Mouse (Mus musculus) liver, embryonic 14.5 days (tissue): ENCODE results near the gene 1700042G07Rik. TPM values are rescaled to one million over a fixed set of nuclear protein-coding genes. Genes with fewer than 3 reads are reported as not detected.
"Not testable (repeated sequence)": the region's sequence is repeated elsewhere in the genome, so short reads cannot be mapped to it uniquely, and the experiment has no call there.

Experiments used
- ATAC-seq: fragments of 200-750 bp; cut with Nextera tagmentation; 2 replicates; pipeline ENCODE4 v1.8.0; 2017; ENCODE audit warnings: moderate number of reproducible peaks, mild to moderate bottlenecking, moderate library complexity; ENCODE audit not compliant: insufficient read depth
- DNase-seq, 3 experiments: peaks; one replicate each; pipeline ENCODE4 v3.0.0-alpha.2; 2012 to 2013; ENCODE audit warnings: low read depth in 3 of 3, low spot score in 3 of 3
- H3K27ac ChIP-seq: fragments of 300-500 bp; sonication (generic); 2 replicates; pipeline ENCODE4 v1.5.1; 2014; ENCODE audit warnings: moderate library complexity, mild to moderate bottlenecking, control low read depth, inconsistent platforms
- H3K27me3 ChIP-seq: fragments of 300-500 bp; sonication (generic); 2 replicates; pipeline ENCODE4 v1.6.1; 2014; ENCODE audit warnings: mild to moderate bottlenecking, low read length, moderate library complexity; ENCODE audit not compliant: control insufficient read depth, insufficient read depth
- H3K36me3 ChIP-seq: fragments of 300-500 bp; sonication (generic); replicated peaks from 2 replicates; pipeline ENCODE4 v1.6.1; 2014; ENCODE audit warnings: low read depth; ENCODE audit not compliant: control insufficient read depth, insufficient read depth
- H3K4me1 ChIP-seq, 2 experiments: fragments of 200-500 bp in 1 of 2; fragments of 300-500 bp in 1 of 2; sonication (generic) in 1 of 2; replicated peaks; 2 replicates each; pipeline ENCODE4 v1.6.1; 2012 to 2014; ENCODE audit warnings: antibody characterized with exemption in 1 of 2, inconsistent platforms in 1 of 2, low read length in 1 of 2; ENCODE audit not compliant: control insufficient read depth in 2 of 2, insufficient read depth in 2 of 2
- H3K4me2 ChIP-seq: fragments of 300-500 bp; sonication (generic); 2 replicates; pipeline ENCODE4 v1.6.1; 2014; ENCODE audit warnings: low read depth, mild to moderate bottlenecking, control low read depth, moderate library complexity
- H3K4me3 ChIP-seq, 2 experiments: fragments of 200-500 bp in 1 of 2; fragments of 300-500 bp in 1 of 2; sonication (generic) in 1 of 2; 2 replicates each; pipeline ENCODE4 v1.5.1; 2012 to 2014; ENCODE audit warnings: low read depth in 2 of 2, low read length in 2 of 2, mild to moderate bottlenecking in 2 of 2, control low read depth in 1 of 2, inconsistent platforms in 1 of 2, moderate library complexity in 1 of 2; ENCODE audit not compliant: insufficient read depth in 1 of 2
- H3K9ac ChIP-seq: fragments of 300-500 bp; sonication (generic); replicated peaks from 2 replicates; pipeline ENCODE4 v1.6.1; 2014; ENCODE audit warnings: mild to moderate bottlenecking, control low read depth, moderate library complexity
- H3K9me3 ChIP-seq: fragments of 300-500 bp; sonication (generic); 2 replicates; pipeline ENCODE4 v1.6.1; 2016; ENCODE audit warnings: low read length, mixed read lengths; ENCODE audit not compliant: control insufficient read depth
- CTCF ChIP-seq: IDR thresholded peaks from 2 replicates; pipeline ENCODE4 v1.5.1; 2016; ENCODE audit warnings: antibody characterized with exemption, low read depth, control low read depth
- EP300 ChIP-seq: IDR thresholded peaks from 2 replicates; pipeline ENCODE4 v1.6.1; 2016; ENCODE audit warnings: antibody characterized with exemption, low read depth
- WGBS: fragments of 180-500 bp; shearing (Covaris S2); extraction: QIAGEN DNeasy Blood & Tissue Kit; methylation state at CpG from one replicate; pipeline ENCODE4 v1.1.7; 2014; ENCODE audit not compliant: insufficient replicate concordance; 5-methylcytosine and 5-hydroxymethylcytosine counted together
- polyA plus RNA-seq, 2 experiments: library from polyadenylated mRNA; depleted of rRNA in 1 of 2; stranded (reverse) in 1 of 2; unstranded in 1 of 2; fragments of >200 nt; fragmentation: Nextera tagmentation in 1 of 2; extraction: Ambion mirVana in 1 of 2; gene quantifications; 2 replicates each; pipeline versions ENCODE4 v1.2.1 to v1.2.3; 2012 to 2014

1700042G07Rik gene
- polyA plus RNA-seq, 2 experiments = not detected

GRCm38 (mm10) chr4:116206531-116206930, 33.4 kb downstream of the 1700042G07Rik start:
- Histone ChIP-seq H3K4me3 (no peak overlapping the region), H3K9ac (no peak overlapping the region), H3K4me1 (no peaks in the 10 kb centered on the region), H3K4me2 (no peak overlapping the region), H3K36me3 (no peaks in the 10 kb centered on the region), H3K9me3 (no peaks in the 10 kb centered on the region), H3K27me3 (no peaks in the 10 kb centered on the region), H3K27ac (no peak overlapping the region)
- TF ChIP-seq EP300 (no peak), CTCF (no peak)
- 74% methylated on average over 4 of the region's 4 CpGs for WGBS
- DNase-seq (no peak), ATAC-seq (no peak)

GRCm38 (mm10) chr4:116208891-116209290, 35.7 kb downstream of the 1700042G07Rik start:
- no peaks in the 10 kb centered on the region for H3K36me3 ChIP-seq
- TF ChIP-seq EP300 (no peak), CTCF (no peak)
- ATAC-seq (no peak), DNase-seq (no peak)
- H3K4me2 ChIP-seq = no peak overlapping the region
- no peaks in the 10 kb centered on the region for H3K4me1 ChIP-seq
- 44% methylated on average over 1 of the region's 1 CpGs for WGBS
- no peak overlapping the region for H3K4me3 ChIP-seq
- no peak overlapping the region for H3K27ac ChIP-seq
- H3K27me3 ChIP-seq = no peaks in the 10 kb centered on the region
- H3K9ac ChIP-seq = no peak overlapping the region
- no peaks in the 10 kb centered on the region for H3K9me3 ChIP-seq

GRCm38 (mm10) chr4:116215895-116216605, 42.9 kb downstream of the 1700042G07Rik start:
- Histone ChIP-seq H3K4me3 (no peak overlapping the region), H3K4me1 (no peaks in the 10 kb centered on the region; a peak in 1 of 4 replicates), H3K27me3 (no peaks in the 10 kb centered on the region), H3K27ac (no peak overlapping the region), H3K9ac (no peak overlapping the region), H3K36me3 (no peaks in the 10 kb centered on the region), H3K9me3 (no peaks in the 10 kb centered on the region), H3K4me2 (no peak overlapping the region)
- 67% methylated on average over 2 of the region's 2 CpGs for WGBS
- no peak for TF ChIP-seq CTCF
- DNase-seq = no peak
- ATAC-seq = no peak

- Histone ChIP-seq H3K9me3 (no peaks in the 10 kb centered on the region), H3K27ac (no peak overlapping the region), H3K36me3 (no peaks in the 10 kb centered on the region), H3K4me2 (no peak overlapping the region), H3K27me3 (no peaks in the 10 kb centered on the region), H3K4me3 (no peak overlapping the region), H3K4me1 (no peaks in the 10 kb centered on the region; a peak in 1 of 4 replicates), H3K9ac (no peak overlapping the region)
- 56% methylated on average over 2 of the region's 2 CpGs for WGBS
- no peak for TF ChIP-seq EP300
- TF ChIP-seq CTCF = no peak
- DNase-seq = no peak
- ATAC-seq = no peak
Measured at GRCm38 (mm10) chr4:116217046-116217445, 43.9 kb downstream of the 1700042G07Rik start.

- not testable (repeated sequence) for H3K9ac ChIP-seq, DNase-seq, H3K36me3 ChIP-seq, H3K4me1 ChIP-seq, H3K27ac ChIP-seq, H3K4me2 ChIP-seq, H3K4me3 ChIP-seq, ATAC-seq, H3K27me3 ChIP-seq, H3K9me3 ChIP-seq
- 63% methylated on average over 1 of the region's 1 CpGs for WGBS
Measured at GRCm38 (mm10) chr4:116217661-116218060, 44.5 kb downstream of the 1700042G07Rik start.
